Mouse (Mus musculus): ENCODE measurements around the gene Scube1.
A peak's percentile ranks its signal among the peaks of the same experiment; 100 is the strongest.

Scube1 gene

DNA sequence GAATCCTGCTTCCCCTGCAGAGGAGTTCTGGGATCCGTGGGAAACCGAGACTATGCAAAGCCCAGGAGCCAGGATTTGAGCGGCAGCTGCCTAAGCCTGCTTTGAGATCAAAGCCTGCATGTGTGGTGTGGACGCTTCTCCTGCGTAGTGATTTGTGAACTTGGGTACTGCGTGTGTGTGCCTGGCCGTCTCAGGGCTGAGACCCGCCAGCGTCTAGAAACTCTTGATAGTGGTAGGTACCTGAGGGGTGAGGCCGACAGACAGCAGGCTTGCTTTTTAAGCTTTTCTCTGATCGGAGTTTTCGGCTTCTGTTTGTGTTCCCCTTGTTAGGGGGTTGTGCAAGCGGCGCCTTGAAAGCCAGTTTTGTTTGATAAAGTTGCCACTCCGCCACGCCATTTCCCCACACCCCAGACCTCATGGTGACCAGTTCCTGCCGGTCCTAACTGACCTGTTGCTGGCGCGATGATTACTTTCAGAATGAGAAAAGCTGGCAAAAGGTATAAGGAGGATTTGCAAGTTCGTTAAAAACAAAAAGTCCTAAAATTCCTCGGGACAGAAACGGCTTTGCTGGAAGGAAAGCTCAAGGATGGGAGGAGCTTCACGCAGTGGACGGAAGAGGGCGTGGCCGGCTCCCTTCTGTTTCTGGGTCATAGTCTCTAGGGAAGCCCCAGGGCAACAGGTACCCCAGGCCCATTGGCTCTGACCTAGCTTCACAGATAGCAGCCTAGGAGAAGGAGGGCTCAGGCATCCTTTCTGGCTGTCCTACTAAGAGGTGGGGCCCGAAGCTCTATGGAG is 160.8 kb downstream of the Scube1 start:
- peak; percentile 70 for DNase-seq

DNA sequence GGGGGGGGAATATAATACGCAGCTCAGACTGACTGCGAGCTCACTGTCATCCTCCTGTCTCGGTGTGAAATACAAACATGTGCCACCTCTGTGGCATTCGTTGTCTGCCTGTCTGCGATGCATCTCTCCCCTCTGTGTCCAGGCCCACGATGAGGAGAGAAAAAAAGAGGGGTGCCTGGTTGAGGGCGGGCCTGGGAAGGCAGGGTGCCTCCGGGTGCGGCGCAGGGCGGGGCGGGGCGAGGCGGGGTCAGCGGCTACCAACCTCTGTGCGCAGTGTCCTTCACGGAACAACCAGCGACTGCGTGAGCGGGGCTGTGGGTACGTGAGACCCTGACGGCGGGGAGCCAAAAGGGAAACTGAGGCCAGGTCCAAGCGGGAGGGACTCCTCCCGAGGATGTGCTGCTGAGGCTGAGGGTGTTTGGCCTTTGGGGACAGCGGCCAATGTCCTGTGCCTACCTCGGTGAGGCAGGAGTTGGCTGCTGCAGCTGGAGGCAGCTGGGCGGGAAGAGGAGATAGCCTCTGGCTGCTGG is 161.4 kb downstream of the Scube1 start, which contains the start of the genes Tspo and Mcat:
TSS of gene Tspo (plus strand) at position 266 of the 530 bp plus-strand sequence.
TSS of gene Mcat (minus strand) at position 461 of the 530 bp plus-strand sequence.
- DNase-seq = no peak

DNA sequence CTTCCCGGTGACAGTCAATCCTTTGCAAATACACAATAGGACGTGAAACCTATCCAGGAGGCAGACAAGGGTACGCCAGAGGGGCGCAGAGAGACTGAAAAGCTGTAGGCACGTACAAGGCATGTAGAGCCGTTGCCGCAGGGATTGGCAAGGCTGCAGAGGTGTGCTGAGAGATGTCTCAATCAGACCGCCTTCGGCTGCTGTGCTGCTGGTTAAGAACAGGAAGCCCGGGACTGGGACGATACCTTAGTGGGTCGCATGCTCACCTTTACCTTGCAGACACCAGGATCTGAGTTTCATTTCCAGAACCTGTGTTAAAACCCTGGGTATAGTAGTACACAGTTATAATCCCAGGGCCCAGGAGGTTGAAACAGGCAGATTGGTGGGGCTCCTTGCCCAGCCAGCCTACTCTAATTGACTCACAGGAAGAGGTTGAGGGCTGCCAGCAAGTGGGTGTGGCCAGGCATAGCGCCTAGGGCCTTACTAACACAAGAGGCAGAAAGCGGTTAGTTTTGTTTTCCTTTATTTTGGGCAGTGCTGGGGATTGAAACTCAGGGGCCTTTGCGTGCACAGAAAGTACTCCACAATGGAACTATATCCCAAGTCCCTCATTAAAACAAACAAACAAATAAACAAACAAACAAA is 162.1 kb downstream of the Scube1 start:
- peak; percentile 59 for DNase-seq

DNA sequence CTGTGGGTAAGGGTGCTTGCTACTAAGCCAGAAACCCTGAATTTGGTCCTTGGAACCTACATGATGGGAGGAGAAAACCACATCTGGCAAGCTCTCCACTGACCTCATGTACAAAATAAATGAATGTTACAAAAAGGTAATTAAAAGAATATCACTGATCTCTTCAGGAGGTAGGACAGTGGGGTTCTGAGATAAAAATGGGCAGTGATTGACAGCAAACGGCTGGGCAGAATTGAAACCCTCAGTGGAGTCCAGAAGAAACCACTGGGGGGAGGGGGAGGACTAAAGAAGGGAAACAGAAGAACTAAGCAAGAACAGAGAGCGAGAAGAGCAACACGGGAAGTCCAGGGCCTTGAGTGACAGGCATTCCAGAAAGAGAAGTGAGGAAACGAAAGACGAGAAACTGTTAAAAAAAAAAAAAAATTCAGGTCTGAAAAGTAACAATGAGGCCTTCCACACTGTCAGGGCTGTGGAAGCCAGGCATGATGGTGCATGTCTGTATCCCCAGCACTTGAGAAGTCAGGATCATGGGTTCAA is 163.8 kb downstream of the Scube1 start:
- DNase-seq = no peak

DNA sequence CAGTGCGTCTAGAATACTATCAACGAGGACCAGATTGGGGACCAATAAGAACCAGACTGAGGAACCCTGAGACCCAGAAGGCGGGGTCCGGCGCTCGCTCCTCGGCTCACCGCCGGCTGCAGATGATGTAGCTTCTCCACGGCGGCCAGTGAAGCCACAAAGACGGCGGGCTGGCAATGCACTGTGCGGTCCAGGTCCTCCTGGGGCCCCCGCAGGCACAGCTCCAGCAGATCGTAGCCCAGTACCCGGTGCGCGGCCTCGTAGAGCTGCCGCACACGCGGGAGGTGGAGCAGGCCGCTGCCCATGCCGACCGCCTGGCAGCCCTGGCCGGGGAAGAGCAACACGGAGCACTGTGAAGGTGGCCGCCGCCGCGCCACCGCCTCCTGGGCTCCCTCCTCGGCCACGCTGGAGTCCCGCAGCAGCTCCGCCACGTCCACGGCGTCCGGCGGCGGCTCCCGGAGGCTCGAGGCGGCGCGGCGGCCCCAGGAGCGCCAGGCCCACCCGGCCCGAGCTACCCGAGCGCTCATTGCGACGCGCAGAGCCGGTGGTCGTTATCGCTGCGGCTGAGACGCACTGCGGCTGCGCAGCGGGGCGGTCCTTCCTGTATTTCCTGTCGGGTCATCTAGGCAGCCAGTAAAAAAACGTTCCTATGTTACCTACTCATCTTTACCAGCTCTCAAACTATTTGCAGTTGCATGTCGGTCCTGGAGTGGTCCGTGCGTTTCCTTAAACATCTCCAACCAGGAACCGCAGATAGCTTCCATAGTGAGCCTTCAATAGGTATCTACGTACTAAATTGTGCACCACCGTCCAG is 169.5 kb downstream of the Scube1 start:
- DNase-seq = peak; percentile 93

Measured in embryo, embryonic 11 days (tissue).